Mouse (Mus musculus) E14TG2a.4 (cell line): ENCODE data around the gene Lsamp.

Experiments used
- H3K27me3 ChIP-seq: 2 replicates; pipeline ENCODE4 v1.6.1; 2014; ENCODE audit warnings: low read length, control low read depth; ENCODE audit not compliant: insufficient read depth
- H3K36me3 ChIP-seq: 2 replicates; pipeline ENCODE4 v1.6.1; 2014; ENCODE audit warnings: low read length, control low read depth; ENCODE audit not compliant: insufficient read depth
- H3K4me1 ChIP-seq: replicated peaks from 2 replicates; pipeline ENCODE4 v1.6.1; 2014; ENCODE audit warnings: low read depth, low read length, control low read depth
- H3K4me3 ChIP-seq: replicated peaks from 2 replicates; pipeline ENCODE4 v1.5.1; 2014; ENCODE audit warnings: mild to moderate bottlenecking, low read length
- H3K9me3 ChIP-seq: 2 replicates; pipeline ENCODE4 v1.6.1; 2014; ENCODE audit warnings: low read length, control low read depth
- CTCF ChIP-seq: conservative IDR thresholded peaks from 2 replicates; pipeline ENCODE4 v1.5.1; 2014; ENCODE audit warnings: low read length
- NANOG ChIP-seq: IDR thresholded peaks from 2 replicates; pipeline ENCODE4 v1.6.1; 2014; ENCODE audit warnings: borderline replicate concordance, low read length, mixed read lengths
- POU5F1 ChIP-seq: IDR thresholded peaks from 2 replicates; pipeline ENCODE4 v1.6.1; 2014; ENCODE audit warnings: low read length, borderline replicate concordance

Gene Lsamp

GRCm38 (mm10) chr16:42004166-42004565, 2020.0 kb downstream of the Lsamp start:
- Histone ChIP-seq H3K9me3 (peaks cover 10% of the 10 kb centered on the region), H3K36me3 (no peaks in the 10 kb centered on the region), H3K4me1 (no peaks in the 10 kb centered on the region), H3K4me3 (no peak overlapping the region), H3K27me3 (no peaks in the 10 kb centered on the region)
- TF ChIP-seq POU5F1, result no peak
- TF ChIP-seq CTCF, result no peak
- TF ChIP-seq NANOG, result no peak

GRCm38 (mm10) chr16:42014937-42015336, 2030.8 kb downstream of the Lsamp start:
- H3K27me3 ChIP-seq, result no peaks in the 10 kb centered on the region
- no peaks in the 10 kb centered on the region for H3K36me3 ChIP-seq
- TF ChIP-seq POU5F1 (no peak), NANOG (no peak), CTCF (no peak)
- H3K4me1 ChIP-seq, result peaks cover 4% of the 10 kb centered on the region
- no peaks in the 10 kb centered on the region for H3K9me3 ChIP-seq
- no peak overlapping the region for H3K4me3 ChIP-seq

- H3K36me3 ChIP-seq, result no peaks in the 10 kb centered on the region
- H3K4me3 ChIP-seq, result no peak overlapping the region
Observed at GRCm38 (mm10) chr16:42015443-42015842, 2031.3 kb downstream of the Lsamp start.

GRCm38 (mm10) chr16:42016791-42017643, 2032.9 kb downstream of the Lsamp start:
- TF ChIP-seq POU5F1 (no peak), CTCF (no peak), NANOG (no peak)
- Histone ChIP-seq H3K27me3 (no peaks in the 10 kb centered on the region), H3K4me1 (peaks cover 16% of the 10 kb centered on the region), H3K9me3 (no peaks in the 10 kb centered on the region), H3K36me3 (no peaks in the 10 kb centered on the region), H3K4me3 (no peak overlapping the region)

More at GRCm38 (mm10) chr16:42015443-42015842, 2031.3 kb downstream of the Lsamp start:
- Histone ChIP-seq H3K27me3 (no peaks in the 10 kb centered on the region), H3K4me1 (peaks cover 4% of the 10 kb centered on the region), H3K9me3 (no peaks in the 10 kb centered on the region)
- TF ChIP-seq POU5F1 (no peak), CTCF (no peak), NANOG (no peak)

GRCm38 (mm10) chr16:42022566-42022965, 2038.4 kb downstream of the Lsamp start:
- Histone ChIP-seq H3K36me3 (no peaks in the 10 kb centered on the region), H3K27me3 (no peaks in the 10 kb centered on the region), H3K4me1 (peaks cover 21% of the 10 kb centered on the region), H3K4me3 (no peak overlapping the region), H3K9me3 (no peaks in the 10 kb centered on the region)
- TF ChIP-seq NANOG, result peak; percentile 35; the same call in 1 of the 2 replicates
- peak; percentile 57; the same call in 1 of the 2 replicates for TF ChIP-seq POU5F1
- TF ChIP-seq CTCF, result no peak

GRCm38 (mm10) chr16:42032030-42032429, 2047.9 kb downstream of the Lsamp start:
- no peak for TF ChIP-seq POU5F1
- TF ChIP-seq NANOG, result no peak
- no peak for TF ChIP-seq CTCF
- Histone ChIP-seq H3K36me3 (no peaks in the 10 kb centered on the region), H3K27me3 (no peaks in the 10 kb centered on the region), H3K9me3 (no peaks in the 10 kb centered on the region), H3K4me1 (no peaks in the 10 kb centered on the region), H3K4me3 (no peak overlapping the region)

GRCm38 (mm10) chr16:42033449-42033848, 2049.3 kb downstream of the Lsamp start:
- TF ChIP-seq NANOG (no peak), POU5F1 (no peak), CTCF (no peak)
- no peaks in the 10 kb centered on the region for H3K4me1 ChIP-seq
- no peaks in the 10 kb centered on the region for H3K27me3 ChIP-seq
- no peak overlapping the region for H3K4me3 ChIP-seq
- no peaks in the 10 kb centered on the region for H3K9me3 ChIP-seq
- no peaks in the 10 kb centered on the region for H3K36me3 ChIP-seq

- TF ChIP-seq CTCF, result no peak
- no peak for TF ChIP-seq POU5F1
- no peak for TF ChIP-seq NANOG
- Histone ChIP-seq H3K36me3 (no peaks in the 10 kb centered on the region), H3K4me3 (no peak overlapping the region), H3K27me3 (no peaks in the 10 kb centered on the region), H3K9me3 (no peaks in the 10 kb centered on the region), H3K4me1 (no peaks in the 10 kb centered on the region)
Observed at GRCm38 (mm10) chr16:42048138-42048537, 2064.0 kb downstream of the Lsamp start.
